Mouse (Mus musculus) midbrain, embryonic 14.5 days (tissue): ENCODE measurements at regions not wholly inside any gene's neighbourhood (a gene's known extent, or its start where the extent isn't known, plus 50 kb on each side); places are given as distances from the start of the nearest gene placed in this dataset.
"Not testable (repeated sequence)": the region's sequence is repeated elsewhere in the genome, so short reads cannot be mapped to it uniquely, and the experiment has no call there.

Experiments used
- ATAC-seq: fragments of 200-750 bp; cut with Nextera tagmentation; 2 replicates; pipeline ENCODE4 v1.8.0; 2017; ENCODE audit warnings: moderate number of reproducible peaks, moderate library complexity; ENCODE audit not compliant: low FRiP score, low TSS enrichment
- DNase-seq: peaks from one replicate; pipeline ENCODE4 v3.0.0-alpha.2; 2015
- H3K27ac ChIP-seq: fragments of 300-500 bp; sonication (generic); replicated peaks from 2 replicates; pipeline ENCODE4 v1.5.1; 2014; ENCODE audit warnings: mild to moderate bottlenecking, low read depth, low read length, moderate library complexity
- H3K27me3 ChIP-seq: fragments of 300-500 bp; sonication (generic); 2 replicates; pipeline ENCODE4 v1.6.1; 2014; ENCODE audit warnings: low read length, control low read depth, mixed read lengths; ENCODE audit not compliant: control insufficient read depth, insufficient read depth
- H3K36me3 ChIP-seq: fragments of 300-500 bp; sonication (generic); 2 replicates; pipeline ENCODE4 v1.6.1; 2014; ENCODE audit warnings: low read length, control low read depth; ENCODE audit not compliant: control insufficient read depth, insufficient read depth
- H3K4me1 ChIP-seq: fragments of 300-500 bp; sonication (generic); 2 replicates; pipeline ENCODE4 v1.6.1; 2014; ENCODE audit warnings: mild to moderate bottlenecking, antibody characterized with exemption, low read length, control low read depth; ENCODE audit not compliant: control insufficient read depth, insufficient read depth
- H3K4me2 ChIP-seq: fragments of 300-500 bp; sonication (generic); 2 replicates; pipeline ENCODE4 v1.6.1; 2014; ENCODE audit warnings: mild to moderate bottlenecking, low read length, moderate library complexity
- H3K4me3 ChIP-seq: fragments of 300-500 bp; sonication (generic); replicated peaks from 2 replicates; pipeline ENCODE4 v1.5.1; 2014; ENCODE audit warnings: low read depth, low read length
- H3K9ac ChIP-seq: fragments of 300-500 bp; sonication (generic); replicated peaks from 2 replicates; pipeline ENCODE4 v1.6.1; 2014; ENCODE audit warnings: mild to moderate bottlenecking, low read length, moderate library complexity
- H3K9me3 ChIP-seq: fragments of 300-500 bp; sonication (generic); 2 replicates; pipeline ENCODE4 v1.6.1; 2016; ENCODE audit warnings: low read length, control low read depth, mixed read lengths; ENCODE audit not compliant: control insufficient read depth
- WGBS: fragments of 180-500 bp; shearing (Covaris S2); extraction: QIAGEN DNeasy Blood & Tissue Kit; methylation state at CpG from one replicate; pipeline ENCODE4 v1.1.7; 2014; 5-methylcytosine and 5-hydroxymethylcytosine counted together

GRCm38 (mm10) chr13:3216070-3216469 lies 321.8 kb upstream of the Gdi2 start:
- WGBS: 45% methylated on average over 3 of the region's 3 CpGs
- not testable (repeated sequence) for H3K9ac ChIP-seq, H3K4me1 ChIP-seq, H3K4me3 ChIP-seq, H3K4me2 ChIP-seq, H3K27ac ChIP-seq, H3K9me3 ChIP-seq, H3K27me3 ChIP-seq, H3K36me3 ChIP-seq
- 0 out of 2 replicates have a peak, but pooled peaks have one; percentile 20 for ATAC-seq
- DNase-seq: peak; percentile 59

- not testable (repeated sequence) for ATAC-seq
- 42% methylated on average over 10 of the region's 10 CpGs for WGBS
These were observed 316.8 kb upstream of the Gdi2 start for GRCm38 (mm10) chr13:3221005-3221621.

GRCm38 (mm10) chr13:3221622-3222021 lies 316.2 kb upstream of the Gdi2 start:
- peak; percentile 47; the same call in 1 of the 2 replicates for ATAC-seq
- H3K36me3 ChIP-seq: no peaks in the 10 kb centered on the region
- peak; percentile 19 for DNase-seq
- H3K27me3 ChIP-seq: no peaks in the 10 kb centered on the region
- WGBS: 58% methylated on average over 16 of the region's 16 CpGs
- peak overlapping the region; percentile 37 for H3K4me2 ChIP-seq
- no peak overlapping the region for H3K27ac ChIP-seq
- H3K9me3 ChIP-seq: no peaks in the 10 kb centered on the region
- H3K4me3 ChIP-seq: no peak overlapping the region
- no peak overlapping the region for H3K9ac ChIP-seq
- no peaks in the 10 kb centered on the region for H3K4me1 ChIP-seq

More at GRCm38 (mm10) chr13:3221005-3221621, 316.8 kb upstream of the Gdi2 start:
- H3K9ac ChIP-seq, H3K9me3 ChIP-seq, H3K27me3 ChIP-seq, H3K4me1 ChIP-seq, H3K27ac ChIP-seq, H3K36me3 ChIP-seq, H3K4me3 ChIP-seq, DNase-seq: not testable (repeated sequence)
- peak overlapping the region; percentile 37 for H3K4me2 ChIP-seq

GRCm38 (mm10) chr13:3258379-3258778 lies 279.5 kb upstream of the Gdi2 start:
- no peak for ATAC-seq
- 82% methylated on average over 1 of the region's 1 CpGs for WGBS

GRCm38 (mm10) chr13:3276130-3276529 lies 261.7 kb upstream of the Gdi2 start:
- not testable (repeated sequence) for H3K9ac ChIP-seq, H3K9me3 ChIP-seq, H3K4me3 ChIP-seq, H3K36me3 ChIP-seq, H3K27me3 ChIP-seq, DNase-seq, H3K4me2 ChIP-seq, H3K27ac ChIP-seq, ATAC-seq, H3K4me1 ChIP-seq
- 56% methylated on average over 1 of the region's 1 CpGs for WGBS

More at GRCm38 (mm10) chr13:3258379-3258778, 279.5 kb upstream of the Gdi2 start:
- H3K27ac ChIP-seq: no peak overlapping the region
- H3K36me3 ChIP-seq: no peaks in the 10 kb centered on the region
- no peak overlapping the region for H3K9ac ChIP-seq
- no peaks in the 10 kb centered on the region for H3K27me3 ChIP-seq
- no peak overlapping the region for H3K4me2 ChIP-seq
- H3K9me3 ChIP-seq: 0 out of 2 replicates have a peak, but pooled peaks cover 3% of the 10 kb centered on the region
- H3K4me3 ChIP-seq: no peak overlapping the region
- DNase-seq: no peak
- no peaks in the 10 kb centered on the region for H3K4me1 ChIP-seq
